Mouse (Mus musculus): ENCODE data around the gene Nlrp4e.
"Not testable (repeated sequence)": the region's sequence is repeated elsewhere in the genome, so short reads cannot be mapped to it uniquely, and the experiment has no call there.

The Nlrp4e gene

DNA sequence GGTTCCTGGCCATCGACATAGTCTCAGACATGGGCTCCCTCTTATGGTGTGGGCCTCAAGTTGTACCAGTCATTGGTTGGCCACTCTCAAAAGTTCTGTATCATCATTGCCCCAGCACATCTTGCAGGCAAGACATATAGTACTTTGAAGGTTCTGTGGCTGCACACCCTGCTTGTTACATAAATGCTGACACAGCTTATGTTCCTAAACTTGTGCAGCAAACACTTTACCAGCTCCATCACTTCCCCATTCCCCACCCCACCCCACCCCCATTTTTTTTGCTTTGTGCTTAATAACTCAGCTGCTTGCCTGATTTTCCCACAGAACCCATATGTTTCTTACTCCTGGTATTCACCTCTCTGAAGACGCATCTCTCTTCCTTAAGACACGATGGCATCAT is at the start of gene Nlrp4e:
Nlrp4e (plus strand) TSS at position 301 of the 400 bp plus-strand sequence.
- not testable (repeated sequence) for DNase-seq

DNA sequence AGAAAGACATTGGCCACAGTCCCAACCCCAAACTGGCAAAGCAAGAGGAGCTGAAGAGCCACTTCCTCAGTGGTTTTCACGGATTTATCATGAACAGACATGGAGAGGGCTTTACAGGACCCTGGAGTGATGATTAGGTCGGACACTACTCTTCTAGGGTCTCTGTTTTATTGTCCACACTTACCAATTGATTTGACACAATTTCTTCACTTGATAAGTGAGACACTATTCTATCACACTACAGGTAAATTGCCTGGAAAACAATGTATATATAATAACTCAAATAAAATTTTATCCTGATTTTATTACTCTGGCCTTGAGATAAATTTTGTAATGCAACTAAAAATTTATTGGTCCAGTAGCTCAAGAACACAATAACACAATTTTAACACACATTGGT is 49.4 kb upstream of the Nlrp4e start, which contains the start of gene Vmn1r166:
Vmn1r166 (minus strand) TSS at position 101 of the 400 bp plus-strand sequence.
- not testable (repeated sequence) for DNase-seq

DNA sequence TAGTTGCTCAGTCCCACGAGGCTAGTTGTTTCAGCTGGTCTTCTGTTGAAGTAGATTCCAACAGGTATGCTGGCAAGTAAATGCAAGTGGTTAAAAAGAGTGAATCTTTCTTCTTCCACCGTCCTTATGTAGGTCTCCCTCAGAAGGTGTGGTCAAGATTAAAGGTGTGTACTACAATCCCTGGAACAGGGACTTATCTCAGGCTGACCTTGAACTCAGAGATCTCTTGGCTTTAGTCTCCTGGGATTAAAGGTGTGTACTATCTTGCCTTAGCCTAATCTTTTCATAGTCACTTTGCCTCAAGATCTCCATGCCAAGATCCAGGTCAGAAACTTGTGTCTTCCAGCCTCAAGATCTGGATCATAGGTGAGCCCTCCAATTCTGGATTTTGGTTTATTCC is 22.2 kb upstream of the Nlrp4e start, which contains the start of gene Gm6902:
Gm6902 (minus strand) TSS at position 101 of the 400 bp plus-strand sequence.
- not testable (repeated sequence) for DNase-seq

DNA sequence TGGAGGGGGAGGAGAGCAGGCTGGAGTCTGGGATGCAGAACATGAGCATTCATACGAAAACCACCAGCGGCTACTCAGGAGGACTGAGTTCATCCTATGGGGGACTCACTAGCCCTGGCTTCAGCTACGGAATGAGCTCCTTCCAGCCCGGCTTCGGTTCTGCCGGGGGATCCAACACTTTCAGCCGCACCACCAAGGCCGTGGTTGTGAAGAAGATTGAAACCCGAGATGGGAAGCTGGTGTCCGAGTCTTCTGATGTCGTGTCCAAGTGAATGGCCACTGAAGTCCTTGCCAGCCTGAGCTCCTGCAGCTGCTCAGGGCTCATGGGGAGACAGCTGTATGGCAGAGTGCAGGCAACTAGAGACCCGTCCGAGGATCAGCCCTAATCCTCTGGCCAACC is 57.3 kb downstream of the Nlrp4e start:
- not testable (repeated sequence) for DNase-seq

DNA sequence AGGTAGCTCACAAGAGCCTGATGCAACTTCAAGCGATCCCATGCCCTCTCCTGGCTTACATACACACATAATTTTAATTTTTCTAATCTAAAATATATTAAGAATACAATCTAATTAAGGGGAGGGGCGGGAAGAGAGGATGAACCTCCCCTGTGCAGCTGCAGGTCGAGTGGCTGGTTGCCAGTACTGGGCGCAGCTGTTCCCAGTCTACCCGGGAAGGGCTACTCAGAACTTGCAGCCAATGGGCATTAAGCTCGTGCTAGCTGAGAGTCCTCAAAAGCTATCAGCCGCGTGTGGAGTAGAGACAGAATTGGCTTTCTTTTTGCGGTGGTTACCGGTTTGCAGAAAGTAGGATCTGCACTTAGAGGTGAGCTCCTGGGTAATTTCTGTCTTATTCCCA is 84.6 kb downstream of the Nlrp4e start, which contains the start of gene Nlrp5:
Nlrp5 (plus strand) TSS at position 301 of the 400 bp plus-strand sequence.
- DNase-seq, result no peak

All from lung, postnatal 36 days (tissue).